Mouse (Mus musculus): Measurements from ENCODE around the gene Tomm5. TPM values are rescaled to one million over a fixed set of nuclear protein-coding genes. Genes with fewer than 3 reads are reported as not detected.
A peak's percentile ranks its signal among the peaks of the same experiment; 100 is the strongest.

Gene Tomm5
- polyA plus RNA-seq, 1 experiment from 2014 or later = 150 TPM

GRCm38 (mm10) chr4:45108456-45109110 is 669 bp upstream of the Tomm5 start:
- no peak overlapping the region for H3K27ac ChIP-seq (ENCODE audit: low read length)
- H3K27me3 ChIP-seq (ENCODE audit: control insufficient read depth, insufficient read depth, low read depth, low read length) = no peaks in the 10 kb centered on the region
- no peak overlapping the region for H3K9ac ChIP-seq (ENCODE audit: low read depth, low read length)
- ATAC-seq = no peak
- peaks cover 5% of the 10 kb centered on the region; the same call in 1 of the 2 replicates for H3K36me3 ChIP-seq (ENCODE audit: control insufficient read depth, insufficient read depth, low read length)
- H3K9me3 ChIP-seq (replicated peaks; ENCODE audit: control insufficient read depth, low read length, poor library complexity, severe bottlenecking) = no peaks in the 10 kb centered on the region
- peaks cover 11% of the 10 kb centered on the region for H3K4me1 ChIP-seq (ENCODE audit: control insufficient read depth, insufficient read depth, low read length)
- H3K4me3 ChIP-seq (ENCODE audit: low read depth, low read length) = no peak overlapping the region
- H3K4me2 ChIP-seq (ENCODE audit: low read length) = no peak overlapping the region
- WGBS = 73% methylated on average over 8 of the region's 8 CpGs

- H3K27me3 ChIP-seq (ENCODE audit: control insufficient read depth, insufficient read depth, low read depth, low read length) = no peaks in the 10 kb centered on the region
- H3K9me3 ChIP-seq (replicated peaks; ENCODE audit: control insufficient read depth, low read length, poor library complexity, severe bottlenecking) = no peaks in the 10 kb centered on the region
- no peak for ATAC-seq
- WGBS = 8% methylated on average over 4 of the region's 4 CpGs
- peak overlapping the region; percentile 77 for H3K4me3 ChIP-seq (ENCODE audit: low read depth, low read length)
- peaks cover 11% of the 10 kb centered on the region for H3K4me1 ChIP-seq (ENCODE audit: control insufficient read depth, insufficient read depth, low read length)
- peak overlapping the region; percentile 82 for H3K9ac ChIP-seq (ENCODE audit: low read depth, low read length)
- peaks cover 8% of the 10 kb centered on the region; the same call in 1 of the 2 replicates for H3K36me3 ChIP-seq (ENCODE audit: control insufficient read depth, insufficient read depth, low read length)
- no peak overlapping the region for H3K27ac ChIP-seq (ENCODE audit: low read length)
- peak overlapping the region; percentile 89 for H3K4me2 ChIP-seq (ENCODE audit: low read length)
These were observed 848 bp downstream of the Tomm5 start for GRCm38 (mm10) chr4:45107066-45107465.

DNA sequence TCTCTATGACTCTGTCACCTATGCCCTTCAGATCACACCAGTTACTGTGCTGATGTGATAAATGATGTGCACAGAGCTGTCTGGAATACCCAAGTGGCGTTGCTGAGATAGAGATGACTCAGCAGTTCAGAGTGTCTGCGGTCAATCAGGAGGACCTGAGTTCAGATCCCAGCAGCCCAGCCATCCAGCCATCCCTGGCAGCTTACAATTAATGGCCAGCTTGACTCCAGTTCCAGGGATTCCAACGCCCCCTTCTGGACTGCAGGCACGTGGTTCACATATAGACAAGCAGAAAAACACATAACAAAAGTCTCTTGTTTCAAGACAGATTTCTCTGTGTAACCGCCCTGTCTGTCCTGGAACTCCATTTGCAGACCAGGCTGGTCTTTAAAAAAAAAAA is 1.5 kb downstream of the Tomm5 start:
- WGBS = 72% methylated on average over 5 of the region's 5 CpGs
- no peaks in the 10 kb centered on the region for H3K9me3 ChIP-seq (replicated peaks; ENCODE audit: control insufficient read depth, low read length, poor library complexity, severe bottlenecking)
- ATAC-seq = no peak
- peaks cover 8% of the 10 kb centered on the region; the same call in 1 of the 2 replicates for H3K36me3 ChIP-seq (ENCODE audit: control insufficient read depth, insufficient read depth, low read length)
- H3K4me1 ChIP-seq (ENCODE audit: control insufficient read depth, insufficient read depth, low read length) = peaks cover 11% of the 10 kb centered on the region
- H3K4me3 ChIP-seq (ENCODE audit: low read depth, low read length) = no peak overlapping the region
- H3K4me2 ChIP-seq (ENCODE audit: low read length) = peak overlapping the region; percentile 89; the same call in 1 of the 2 replicates
- H3K27ac ChIP-seq (ENCODE audit: low read length) = no peak overlapping the region
- no peaks in the 10 kb centered on the region for H3K27me3 ChIP-seq (ENCODE audit: control insufficient read depth, insufficient read depth, low read depth, low read length)
- H3K9ac ChIP-seq (ENCODE audit: low read depth, low read length) = no peak overlapping the region

GRCm38 (mm10) chr4:45097198-45097872 is 10.6 kb downstream of the Tomm5 start:
- no peaks in the 10 kb centered on the region for H3K9me3 ChIP-seq (replicated peaks; ENCODE audit: control insufficient read depth, low read length, poor library complexity, severe bottlenecking)
- H3K36me3 ChIP-seq (ENCODE audit: control insufficient read depth, insufficient read depth, low read length) = no peaks in the 10 kb centered on the region; the same call in 1 of the 2 replicates
- H3K4me3 ChIP-seq (ENCODE audit: low read depth, low read length) = no peak overlapping the region
- H3K27me3 ChIP-seq (ENCODE audit: control insufficient read depth, insufficient read depth, low read depth, low read length) = no peaks in the 10 kb centered on the region
- H3K4me1 ChIP-seq (ENCODE audit: control insufficient read depth, insufficient read depth, low read length) = no peaks in the 10 kb centered on the region
- no peak overlapping the region for H3K9ac ChIP-seq (ENCODE audit: low read depth, low read length)
- ATAC-seq = no peak
- no peak overlapping the region for H3K4me2 ChIP-seq (ENCODE audit: low read length)
- no peak overlapping the region for H3K27ac ChIP-seq (ENCODE audit: low read length)
- WGBS = 26% methylated on average over 7 of the region's 7 CpGs

DNA sequence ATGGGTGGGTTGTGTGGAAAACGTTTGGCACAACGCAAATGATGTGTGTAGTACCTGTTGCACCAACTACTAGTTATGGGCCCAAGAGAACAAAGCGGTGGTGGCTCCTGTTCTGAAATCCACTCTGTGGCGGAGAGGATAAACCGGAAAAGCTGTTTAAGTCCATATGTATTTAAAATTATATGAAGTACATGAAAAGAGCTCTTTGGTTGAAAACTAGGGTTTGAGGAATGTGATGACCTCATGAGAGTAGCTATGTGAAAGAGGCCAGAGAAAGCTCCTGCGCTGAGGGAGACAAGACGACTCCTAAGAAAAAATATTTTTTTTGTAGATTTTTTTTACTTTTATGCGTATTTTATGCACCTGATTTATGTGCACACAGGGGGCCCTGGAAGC is 23.0 kb downstream of the Tomm5 start:
- H3K27ac ChIP-seq (ENCODE audit: low read length) = peak overlapping the region; percentile 87
- peak; percentile 6; the same call in 1 of the 2 replicates for ATAC-seq
- WGBS = 45% methylated on average over 8 of the region's 8 CpGs
- H3K9me3 ChIP-seq (replicated peaks; ENCODE audit: control insufficient read depth, low read length, poor library complexity, severe bottlenecking) = no peaks in the 10 kb centered on the region
- H3K27me3 ChIP-seq (ENCODE audit: control insufficient read depth, insufficient read depth, low read depth, low read length) = no peaks in the 10 kb centered on the region
- peaks cover 12% of the 10 kb centered on the region for H3K4me1 ChIP-seq (ENCODE audit: control insufficient read depth, insufficient read depth, low read length)
- peak overlapping the region; percentile 76 for H3K4me2 ChIP-seq (ENCODE audit: low read length)
- no peaks in the 10 kb centered on the region for H3K36me3 ChIP-seq (ENCODE audit: control insufficient read depth, insufficient read depth, low read length)
- peak overlapping the region; percentile 78 for H3K4me3 ChIP-seq (ENCODE audit: low read depth, low read length)
- H3K9ac ChIP-seq (ENCODE audit: low read depth, low read length) = peak overlapping the region; percentile 87

DNA sequence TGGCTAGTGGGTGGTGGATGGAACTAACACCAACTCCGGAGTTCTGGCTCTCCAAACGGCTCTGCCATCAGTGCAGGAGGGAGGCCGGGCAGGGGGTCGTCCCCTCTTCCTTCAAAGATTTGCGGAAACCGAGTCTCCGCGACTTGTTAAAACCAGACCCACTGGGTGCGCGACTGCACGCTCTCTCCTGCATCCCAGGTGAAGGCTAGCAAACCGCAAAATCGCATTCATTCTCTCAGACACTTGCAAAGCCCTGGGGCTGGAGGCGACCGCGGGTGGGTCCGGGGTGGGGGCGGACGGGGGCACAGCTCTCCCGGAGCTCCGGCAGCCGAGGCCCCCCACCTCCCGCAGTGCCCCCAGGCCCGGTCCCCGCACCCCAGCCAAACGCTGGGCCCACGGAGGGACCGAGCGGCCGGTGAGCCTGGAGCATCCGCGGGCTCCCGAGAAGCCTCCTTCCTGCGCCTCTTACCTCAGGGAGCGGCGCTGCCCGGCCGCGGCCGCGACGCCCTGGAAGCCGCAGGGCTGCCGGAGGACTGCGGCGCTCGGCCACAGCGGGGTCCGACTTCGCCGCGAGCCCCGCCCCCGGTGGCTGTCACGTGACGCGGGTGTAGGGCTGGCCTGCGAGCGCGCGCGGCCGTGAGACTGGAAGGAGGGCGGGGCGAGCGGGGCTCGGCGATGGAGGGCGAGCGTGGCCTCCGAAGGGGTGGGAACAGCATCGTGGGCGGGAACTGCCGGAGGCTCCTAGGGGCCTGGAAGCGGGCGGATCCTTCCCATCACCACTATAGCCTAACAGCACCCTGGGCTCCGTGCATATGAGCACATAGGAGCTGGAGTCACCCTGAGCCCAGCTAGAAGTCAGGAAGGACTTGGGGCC is 23.7 kb downstream of the Tomm5 start, which contains the start of gene Fbxo10:
Gene Fbxo10, minus strand, starts transcription at position 584 of the 874 bp plus-strand sequence.
- Histone ChIP-seq H3K4me3 (ENCODE audit: low read depth, low read length) (peak within 1 kb of the TSS; percentile 78), H3K4me1 (ENCODE audit: control insufficient read depth, insufficient read depth, low read length) (peaks cover 12% of the 10 kb centered on the region), H3K27me3 (ENCODE audit: control insufficient read depth, insufficient read depth, low read depth, low read length) (no peaks in the 10 kb centered on the region), H3K27ac (ENCODE audit: low read length) (peak within 1 kb of the TSS; percentile 87), H3K9ac (ENCODE audit: low read depth, low read length) (peak within 1 kb of the TSS; percentile 87), H3K36me3 (ENCODE audit: control insufficient read depth, insufficient read depth, low read length) (no peaks in the 10 kb centered on the region), H3K4me2 (ENCODE audit: low read length) (peak within 1 kb of the TSS; percentile 76), H3K9me3 (replicated peaks; ENCODE audit: control insufficient read depth, low read length, poor library complexity, severe bottlenecking) (no peaks in the 10 kb centered on the region)
- under 1% methylated on average over 74 of the region's 77 CpGs for WGBS
- peak; percentile 90 for ATAC-seq

DNA sequence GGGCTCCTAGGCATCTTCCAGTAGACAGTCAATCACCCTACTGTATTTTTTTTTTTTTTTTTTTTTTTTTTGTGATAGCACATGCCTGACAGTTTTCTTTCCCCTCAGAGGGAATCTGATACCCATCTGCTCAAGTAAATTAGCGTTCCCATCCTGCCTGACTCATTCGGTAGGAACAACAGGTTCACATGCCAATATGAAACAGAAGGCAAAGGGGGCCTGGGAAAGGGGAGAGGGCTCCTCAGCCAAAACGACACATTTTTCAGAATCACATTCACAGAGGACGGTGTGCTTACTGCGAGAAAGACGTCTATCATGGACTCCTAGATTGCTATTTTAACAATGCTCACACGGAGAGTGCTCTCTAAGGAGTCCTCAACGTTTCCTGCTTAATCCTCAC is 24.4 kb downstream of the Tomm5 start:
- 0% methylated on average over 8 of the region's 8 CpGs for WGBS
- H3K4me1 ChIP-seq (ENCODE audit: control insufficient read depth, insufficient read depth, low read length) = peaks cover 12% of the 10 kb centered on the region

DNA sequence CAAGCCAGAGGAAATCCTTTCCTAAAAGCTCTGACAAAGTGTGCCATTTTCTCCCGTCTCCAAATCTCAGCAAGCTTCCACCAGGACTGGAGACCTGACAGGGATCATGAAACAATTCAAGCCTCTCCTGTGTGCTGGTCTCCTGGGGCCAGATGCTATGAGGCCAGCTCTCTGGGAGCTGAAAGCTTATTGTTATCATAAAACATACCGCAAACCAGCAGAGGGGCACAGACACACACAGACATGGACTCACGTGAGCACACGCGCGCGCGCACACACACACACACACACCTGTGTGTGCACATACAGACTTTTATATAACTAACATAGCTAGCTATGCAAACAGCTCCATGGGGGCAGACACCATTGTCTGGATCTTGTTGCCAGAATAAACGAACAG is 25.0 kb downstream of the Tomm5 start:
- Histone ChIP-seq H3K4me3 (ENCODE audit: low read depth, low read length) (peak overlapping the region; percentile 78), H3K4me2 (ENCODE audit: low read length) (peak overlapping the region; percentile 76), H3K36me3 (ENCODE audit: control insufficient read depth, insufficient read depth, low read length) (no peaks in the 10 kb centered on the region), H3K4me1 (ENCODE audit: control insufficient read depth, insufficient read depth, low read length) (peaks cover 12% of the 10 kb centered on the region), H3K27ac (ENCODE audit: low read length) (peak overlapping the region; percentile 68), H3K27me3 (ENCODE audit: control insufficient read depth, insufficient read depth, low read depth, low read length) (no peaks in the 10 kb centered on the region), H3K9ac (ENCODE audit: low read depth, low read length) (peak overlapping the region; percentile 87), H3K9me3 (replicated peaks; ENCODE audit: control insufficient read depth, low read length, poor library complexity, severe bottlenecking) (no peaks in the 10 kb centered on the region)
- 56% methylated on average over 9 of the region's 9 CpGs for WGBS
- ATAC-seq = 0 out of 2 replicates have a peak, but pooled peaks have one; percentile 16

More for the DNA sequence above, 24.4 kb downstream of the Tomm5 start:
- ATAC-seq = no peak
- no peaks in the 10 kb centered on the region for H3K27me3 ChIP-seq (ENCODE audit: control insufficient read depth, insufficient read depth, low read depth, low read length)
- H3K4me2 ChIP-seq (ENCODE audit: low read length) = peak overlapping the region; percentile 76
- H3K9me3 ChIP-seq (replicated peaks; ENCODE audit: control insufficient read depth, low read length, poor library complexity, severe bottlenecking) = no peaks in the 10 kb centered on the region
- peak overlapping the region; percentile 87 for H3K9ac ChIP-seq (ENCODE audit: low read depth, low read length)
- H3K27ac ChIP-seq (ENCODE audit: low read length) = peak overlapping the region; percentile 68
- H3K4me3 ChIP-seq (ENCODE audit: low read depth, low read length) = peak overlapping the region; percentile 78
- H3K36me3 ChIP-seq (ENCODE audit: control insufficient read depth, insufficient read depth, low read length) = no peaks in the 10 kb centered on the region

Data from midbrain, embryonic 16.5 days (tissue).